Mouse (Mus musculus): ENCODE data around the gene Olfr689. TPM values are rescaled to one million over a fixed set of nuclear protein-coding genes. Genes with fewer than 3 reads are reported as not detected.
"Not testable (repeated sequence)": the region's sequence is repeated elsewhere in the genome, so short reads cannot be mapped to it uniquely, and the experiment has no call there.

Gene Olfr689
- polyA plus RNA-seq, 1 experiment from 2014 or later, result not detected

GRCm38 (mm10) chr7:105342752-105343151 is 31.8 kb downstream of the Olfr689 start:
- 73% methylated on average over 2 of the region's 2 CpGs for WGBS

GRCm38 (mm10) chr7:105356064-105356463 is 45.1 kb downstream of the Olfr689 start:
- H3K27me3 ChIP-seq (replicated peaks; ENCODE audit: insufficient read depth, low read length); H3K9me3 ChIP-seq (ENCODE audit: low read length); ATAC-seq; H3K27ac ChIP-seq (ENCODE audit: low read length); H3K4me1 ChIP-seq (ENCODE audit: insufficient read depth, low read depth, low read length); H3K9ac ChIP-seq (replicated peaks; ENCODE audit: low read depth); H3K4me3 ChIP-seq (ENCODE audit: low read depth, low read length); H3K36me3 ChIP-seq (ENCODE audit: insufficient read depth, low read length); DNase-seq (ENCODE audit: low spot score); H3K4me2 ChIP-seq (replicated peaks; ENCODE audit: low read depth, low read length): not testable (repeated sequence)
- WGBS, result no CpG with 5 or more reads among the region's 5 CpGs

More at GRCm38 (mm10) chr7:105342752-105343151, 31.8 kb downstream of the Olfr689 start:
- no peak overlapping the region for H3K4me2 ChIP-seq (replicated peaks; ENCODE audit: low read depth, low read length)
- no peaks in the 10 kb centered on the region for H3K36me3 ChIP-seq (ENCODE audit: insufficient read depth, low read length)
- no peaks in the 10 kb centered on the region for H3K27me3 ChIP-seq (replicated peaks; ENCODE audit: insufficient read depth, low read length)
- H3K9me3 ChIP-seq (ENCODE audit: low read length), result no peaks in the 10 kb centered on the region
- H3K4me3 ChIP-seq (ENCODE audit: low read depth, low read length), result no peak overlapping the region
- TF ChIP-seq EP300 (IDR thresholded peaks at IDR 0.05) (no peak), CTCF (IDR thresholded peaks at IDR 0.05) (no peak)
- ATAC-seq (no peak), DNase-seq (ENCODE audit: low spot score) (no peak)
- no peaks in the 10 kb centered on the region for H3K4me1 ChIP-seq (ENCODE audit: insufficient read depth, low read depth, low read length)
- no peak overlapping the region for H3K27ac ChIP-seq (ENCODE audit: low read length)
- H3K9ac ChIP-seq (replicated peaks; ENCODE audit: low read depth), result no peak overlapping the region

DNA sequence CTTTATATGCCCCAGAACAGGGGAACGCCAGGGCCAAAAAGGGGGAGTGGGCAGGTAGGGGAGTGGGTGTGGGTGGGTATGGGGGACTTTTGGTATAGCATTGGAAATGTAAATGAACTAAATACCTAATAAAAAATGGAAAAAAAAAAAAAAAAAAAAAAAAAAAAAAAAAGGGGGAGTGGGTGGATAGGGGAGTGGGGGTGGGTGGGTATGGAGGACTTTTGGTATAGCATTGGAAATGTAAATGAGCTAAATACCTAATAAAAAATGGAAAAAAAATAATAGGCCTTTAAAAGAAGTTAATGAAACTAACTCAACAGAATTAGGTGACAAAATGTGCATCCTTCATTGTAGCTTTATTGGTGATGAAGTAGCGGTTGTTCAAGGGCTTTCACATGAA is 45.5 kb downstream of the Olfr689 start:
- not testable (repeated sequence) for H3K4me2 ChIP-seq (replicated peaks; ENCODE audit: low read depth, low read length); DNase-seq (ENCODE audit: low spot score); H3K4me3 ChIP-seq (ENCODE audit: low read depth, low read length); H3K4me1 ChIP-seq (ENCODE audit: insufficient read depth, low read depth, low read length); H3K27me3 ChIP-seq (replicated peaks; ENCODE audit: insufficient read depth, low read length); H3K27ac ChIP-seq (ENCODE audit: low read length); H3K9me3 ChIP-seq (ENCODE audit: low read length); H3K9ac ChIP-seq (replicated peaks; ENCODE audit: low read depth); H3K36me3 ChIP-seq (ENCODE audit: insufficient read depth, low read length); ATAC-seq
- WGBS, result 93% methylated on average over 1 of the region's 2 CpGs

DNA sequence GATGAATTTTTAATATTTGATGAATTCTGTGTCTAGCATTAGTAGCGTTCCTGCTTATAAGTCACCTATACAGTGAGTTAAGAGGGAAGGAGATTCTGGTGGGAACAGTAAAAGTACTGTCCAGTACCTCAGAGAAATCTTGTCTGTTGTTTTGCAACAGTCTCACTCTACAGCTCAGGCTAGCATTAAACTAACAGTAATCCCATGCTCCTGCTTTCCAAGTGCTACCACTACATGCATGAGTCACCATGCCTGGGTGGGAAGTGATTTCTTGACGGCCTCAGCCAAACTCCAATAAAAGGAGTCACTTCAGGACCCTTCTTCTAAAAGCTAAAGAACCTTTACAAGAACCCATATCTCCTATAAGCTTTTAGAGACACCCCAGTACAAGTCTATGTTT is 50.7 kb downstream of the Olfr689 start:
- H3K27me3 ChIP-seq (replicated peaks; ENCODE audit: insufficient read depth, low read length), result no peaks in the 10 kb centered on the region
- H3K9me3 ChIP-seq (ENCODE audit: low read length), result no peaks in the 10 kb centered on the region
- H3K4me3 ChIP-seq (ENCODE audit: low read depth, low read length), result no peak overlapping the region
- no peak overlapping the region for H3K4me2 ChIP-seq (replicated peaks; ENCODE audit: low read depth, low read length)
- no peak for ATAC-seq
- 62% methylated on average over 2 of the region's 2 CpGs for WGBS
- H3K27ac ChIP-seq (ENCODE audit: low read length), result no peak overlapping the region
- no peaks in the 10 kb centered on the region for H3K36me3 ChIP-seq (ENCODE audit: insufficient read depth, low read length)
- no peak for DNase-seq (ENCODE audit: low spot score)
- H3K9ac ChIP-seq (replicated peaks; ENCODE audit: low read depth), result no peak overlapping the region
- TF ChIP-seq EP300 (IDR thresholded peaks at IDR 0.05) (no peak), CTCF (IDR thresholded peaks at IDR 0.05) (no peak)
- H3K4me1 ChIP-seq (ENCODE audit: insufficient read depth, low read depth, low read length), result no peaks in the 10 kb centered on the region

DNA sequence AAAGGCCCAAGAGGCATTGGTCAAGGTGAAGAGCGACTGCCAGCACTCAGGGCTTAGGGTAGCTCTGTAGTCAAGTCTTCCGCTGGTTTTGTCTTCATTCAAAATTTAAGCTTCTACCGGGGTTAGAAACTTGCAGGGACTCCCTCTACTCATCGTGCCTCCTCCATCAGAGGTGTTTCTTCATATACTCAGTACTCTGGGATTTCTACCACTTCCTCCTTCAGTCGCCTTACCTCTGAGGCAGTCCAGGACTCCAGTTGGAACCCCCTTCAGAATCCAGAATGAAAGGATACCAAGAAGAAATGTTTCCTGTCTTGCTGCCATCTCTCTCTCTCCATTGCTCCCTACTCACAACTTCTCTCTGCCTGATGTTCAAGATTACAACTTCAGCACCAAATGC is 56.3 kb downstream of the Olfr689 start:
- no peak for ATAC-seq

DNA sequence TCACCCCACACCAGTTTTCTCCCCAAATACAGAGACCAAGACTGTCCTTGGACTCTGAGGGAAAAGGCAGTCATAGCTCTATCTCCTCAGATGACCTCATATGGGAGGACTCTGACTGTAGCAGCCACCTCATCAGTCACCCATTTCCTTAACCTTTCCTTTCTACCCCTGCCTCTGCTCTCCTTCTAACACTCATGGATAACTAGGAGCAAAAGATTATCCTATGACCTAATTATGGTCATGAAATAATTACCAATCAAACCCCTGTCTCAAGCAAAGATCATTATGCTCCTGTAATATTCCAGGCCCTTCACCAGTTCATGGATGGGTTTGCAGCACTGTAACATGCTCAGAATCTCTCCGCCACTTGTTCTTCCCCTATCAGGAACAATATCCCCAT is 57.0 kb downstream of the Olfr689 start, which contains the start of gene Olfr692:
Olfr692 (plus strand) TSS at position 301 of the 400 bp plus-strand sequence.
- TF ChIP-seq CTCF (IDR thresholded peaks at IDR 0.05) (no peak), EP300 (IDR thresholded peaks at IDR 0.05) (no peak)
- 94% methylated on average over 1 of the region's 1 CpGs for WGBS
- ATAC-seq, result no peak
- DNase-seq (ENCODE audit: low spot score), result no peak
- Histone ChIP-seq H3K27ac (ENCODE audit: low read length) (no peak within 1 kb of the TSS), H3K9me3 (ENCODE audit: low read length) (no peaks in the 10 kb centered on the region), H3K4me1 (ENCODE audit: insufficient read depth, low read depth, low read length) (no peaks in the 10 kb centered on the region), H3K9ac (replicated peaks; ENCODE audit: low read depth) (no peak within 1 kb of the TSS), H3K36me3 (ENCODE audit: insufficient read depth, low read length) (no peaks in the 10 kb centered on the region), H3K4me2 (replicated peaks; ENCODE audit: low read depth, low read length) (no peak within 1 kb of the TSS), H3K4me3 (ENCODE audit: low read depth, low read length) (no peak within 1 kb of the TSS), H3K27me3 (replicated peaks; ENCODE audit: insufficient read depth, low read length) (no peaks in the 10 kb centered on the region)

More for the DNA sequence above, 56.3 kb downstream of the Olfr689 start:
- Histone ChIP-seq H3K9ac (replicated peaks; ENCODE audit: low read depth) (no peak overlapping the region), H3K27ac (ENCODE audit: low read length) (no peak overlapping the region), H3K4me3 (ENCODE audit: low read depth, low read length) (no peak overlapping the region), H3K27me3 (replicated peaks; ENCODE audit: insufficient read depth, low read length) (no peaks in the 10 kb centered on the region), H3K4me1 (ENCODE audit: insufficient read depth, low read depth, low read length) (no peaks in the 10 kb centered on the region), H3K9me3 (ENCODE audit: low read length) (no peaks in the 10 kb centered on the region), H3K4me2 (replicated peaks; ENCODE audit: low read depth, low read length) (no peak overlapping the region), H3K36me3 (ENCODE audit: insufficient read depth, low read length) (no peaks in the 10 kb centered on the region)
- no peak for DNase-seq (ENCODE audit: low spot score)
- WGBS, result 83% methylated on average over 5 of the region's 5 CpGs
- TF ChIP-seq EP300 (IDR thresholded peaks at IDR 0.05) (no peak), CTCF (IDR thresholded peaks at IDR 0.05) (no peak)

DNA sequence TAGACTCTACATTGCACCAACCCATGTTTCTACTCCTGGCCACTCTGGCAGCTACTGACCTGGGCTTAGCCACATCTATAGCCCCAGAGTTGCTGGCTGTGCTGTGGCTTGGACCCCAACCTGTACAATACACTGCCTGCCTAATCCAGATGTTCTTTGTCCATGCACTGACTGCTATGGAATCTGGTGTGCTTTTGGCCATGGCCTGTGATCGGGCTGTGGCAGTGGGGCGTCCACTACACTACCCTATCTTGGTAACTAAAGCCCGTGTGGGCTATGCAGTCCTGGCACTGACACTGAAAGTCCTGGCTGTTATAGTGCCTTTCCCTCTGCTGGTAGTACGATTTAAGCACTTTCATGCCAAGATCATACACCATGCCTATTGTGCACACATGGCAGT is 57.6 kb downstream of the Olfr689 start:
- DNase-seq (ENCODE audit: low spot score), result no peak
- 93% methylated on average over 4 of the region's 4 CpGs for WGBS
- Histone ChIP-seq H3K9me3 (ENCODE audit: low read length) (no peaks in the 10 kb centered on the region), H3K4me1 (ENCODE audit: insufficient read depth, low read depth, low read length) (no peaks in the 10 kb centered on the region), H3K36me3 (ENCODE audit: insufficient read depth, low read length) (no peaks in the 10 kb centered on the region), H3K4me3 (ENCODE audit: low read depth, low read length) (no peak overlapping the region), H3K27me3 (replicated peaks; ENCODE audit: insufficient read depth, low read length) (no peaks in the 10 kb centered on the region), H3K9ac (replicated peaks; ENCODE audit: low read depth) (no peak overlapping the region), H3K27ac (ENCODE audit: low read length) (no peak overlapping the region), H3K4me2 (replicated peaks; ENCODE audit: low read depth, low read length) (no peak overlapping the region)
- ATAC-seq, result no peak
- no peak for TF ChIP-seq EP300 (IDR thresholded peaks at IDR 0.05)
- no peak for TF ChIP-seq CTCF (IDR thresholded peaks at IDR 0.05)

Other genes with a start within 250 kb of the Olfr689 start
- gene Olfr678, start 246.7 kb upstream of the Olfr689 start, polyA plus RNA-seq (2015; fragmentation: Nextera tagmentation; extraction: Ambion mirVana), result not detected in 2 replicates
- gene Olfr679, start 230.0 kb upstream of the Olfr689 start, polyA plus RNA-seq (2015; fragmentation: Nextera tagmentation; extraction: Ambion mirVana), result not detected in 2 replicates
- not detected in 2 replicates for gene Olfr680-ps1, start 218.3 kb upstream of the Olfr689 start, polyA plus RNA-seq (2015; fragmentation: Nextera tagmentation; extraction: Ambion mirVana)
- gene Olfr681, start 194.3 kb upstream of the Olfr689 start, polyA plus RNA-seq (2015; fragmentation: Nextera tagmentation; extraction: Ambion mirVana), result not detected in 2 replicates
- not detected in 2 replicates for gene Olfr683, start 164.2 kb upstream of the Olfr689 start, polyA plus RNA-seq (2015; fragmentation: Nextera tagmentation; extraction: Ambion mirVana)
- gene Olfr684, start 147.5 kb upstream of the Olfr689 start, polyA plus RNA-seq (2015; fragmentation: Nextera tagmentation; extraction: Ambion mirVana), result not detected in 2 replicates
- not detected in 2 replicates for gene Olfr685, start 125.2 kb upstream of the Olfr689 start, polyA plus RNA-seq (2015; fragmentation: Nextera tagmentation; extraction: Ambion mirVana)
- not detected in 2 replicates for gene Olfr686, start 103.7 kb upstream of the Olfr689 start, polyA plus RNA-seq (2015; fragmentation: Nextera tagmentation; extraction: Ambion mirVana)
- gene Olfr688, start 23.1 kb upstream of the Olfr689 start, polyA plus RNA-seq (2015; fragmentation: Nextera tagmentation; extraction: Ambion mirVana), result not detected in 2 replicates
- gene Olfr690, start 22.9 kb downstream of the Olfr689 start, polyA plus RNA-seq (2015; fragmentation: Nextera tagmentation; extraction: Ambion mirVana), result not detected in 2 replicates
- gene Olfr691, start 31.1 kb downstream of the Olfr689 start, polyA plus RNA-seq (2015; fragmentation: Nextera tagmentation; extraction: Ambion mirVana), result not detected in 2 replicates
- gene Olfr692, start 57.1 kb downstream of the Olfr689 start, polyA plus RNA-seq (2015; fragmentation: Nextera tagmentation; extraction: Ambion mirVana), result not detected in 2 replicates
- not detected in 2 replicates for gene Gm5901, start 63.9 kb downstream of the Olfr689 start, polyA plus RNA-seq (2015; fragmentation: Nextera tagmentation; extraction: Ambion mirVana)
- gene Fam160a2, start 88.9 kb downstream of the Olfr689 start, polyA plus RNA-seq (2015; fragmentation: Nextera tagmentation; extraction: Ambion mirVana), result 25.1 and 26.0 TPM in 2 replicates
- gene Cnga4, start 93.4 kb downstream of the Olfr689 start, polyA plus RNA-seq (2015; fragmentation: Nextera tagmentation; extraction: Ambion mirVana), result 0.11 TPM in 1 of 2 replicates, not detected in the other
- 0.06 and 0.12 TPM in 2 replicates for gene Cckbr, start 114.6 kb downstream of the Olfr689 start, polyA plus RNA-seq (2015; fragmentation: Nextera tagmentation; extraction: Ambion mirVana)
- 162 and 168 TPM in 2 replicates for gene Cavin3, start 171.1 kb downstream of the Olfr689 start, polyA plus RNA-seq (2015; fragmentation: Nextera tagmentation; extraction: Ambion mirVana)
- 57.1 and 57.5 TPM in 2 replicates for gene Smpd1, start 243.2 kb downstream of the Olfr689 start, polyA plus RNA-seq (2015; fragmentation: Nextera tagmentation; extraction: Ambion mirVana)